Mouse (Mus musculus) liver, embryonic 16.5 days (tissue): ENCODE measurements at regions not wholly inside any gene's neighbourhood (a gene's known extent, or its start where the extent isn't known, plus 50 kb on each side); places are given as distances from the start of the nearest gene placed in this dataset.

Experiments
- ATAC-seq: fragments of 200-750 bp; cut with Nextera tagmentation; 2 replicates; pipeline ENCODE4 v1.8.0; 2017; ENCODE audit warnings: low read depth, mild to moderate bottlenecking, moderate number of reproducible peaks, moderate library complexity
- H3K27ac ChIP-seq: fragments of 300-500 bp; sonication (generic); 2 replicates; pipeline ENCODE4 v1.5.1; 2014; ENCODE audit warnings: mild to moderate bottlenecking, low read length
- H3K27me3 ChIP-seq: fragments of 300-500 bp; sonication (generic); 2 replicates; pipeline ENCODE4 v1.6.1; 2014; ENCODE audit warnings: low read depth, low read length, mixed read lengths; ENCODE audit not compliant: control insufficient read depth, insufficient read depth
- H3K36me3 ChIP-seq: fragments of 300-500 bp; sonication (generic); 2 replicates; pipeline ENCODE4 v1.6.1; 2014; ENCODE audit warnings: mild to moderate bottlenecking; ENCODE audit not compliant: control insufficient read depth, insufficient read depth
- H3K4me1 ChIP-seq: fragments of 300-500 bp; sonication (generic); 2 replicates; pipeline ENCODE4 v1.6.1; 2014; ENCODE audit warnings: low read depth, low read length, mixed read lengths; ENCODE audit not compliant: control insufficient read depth
- H3K4me2 ChIP-seq: fragments of 300-500 bp; sonication (generic); 2 replicates; pipeline ENCODE4 v1.6.1; 2014; ENCODE audit warnings: low read depth, low read length, mixed read lengths
- H3K4me3 ChIP-seq: fragments of 300-500 bp; sonication (generic); 2 replicates; pipeline ENCODE4 v1.5.1; 2014; ENCODE audit warnings: low read depth, mild to moderate bottlenecking, low read length
- H3K9ac ChIP-seq: fragments of 300-500 bp; sonication (generic); 2 replicates; pipeline ENCODE4 v1.6.1; 2014; ENCODE audit warnings: low read depth, low read length
- H3K9me3 ChIP-seq: fragments of 300-500 bp; sonication (generic); replicated peaks from 2 replicates; pipeline ENCODE4 v1.6.1; 2016; ENCODE audit warnings: low read length; ENCODE audit not compliant: control insufficient read depth
- WGBS: fragments of 180-500 bp; shearing (Covaris S2); extraction: QIAGEN DNeasy Blood & Tissue Kit; methylation state at CpG from one replicate; pipeline ENCODE4 v1.1.7; 2014; ENCODE audit not compliant: insufficient replicate concordance; 5-methylcytosine and 5-hydroxymethylcytosine counted together

DNA sequence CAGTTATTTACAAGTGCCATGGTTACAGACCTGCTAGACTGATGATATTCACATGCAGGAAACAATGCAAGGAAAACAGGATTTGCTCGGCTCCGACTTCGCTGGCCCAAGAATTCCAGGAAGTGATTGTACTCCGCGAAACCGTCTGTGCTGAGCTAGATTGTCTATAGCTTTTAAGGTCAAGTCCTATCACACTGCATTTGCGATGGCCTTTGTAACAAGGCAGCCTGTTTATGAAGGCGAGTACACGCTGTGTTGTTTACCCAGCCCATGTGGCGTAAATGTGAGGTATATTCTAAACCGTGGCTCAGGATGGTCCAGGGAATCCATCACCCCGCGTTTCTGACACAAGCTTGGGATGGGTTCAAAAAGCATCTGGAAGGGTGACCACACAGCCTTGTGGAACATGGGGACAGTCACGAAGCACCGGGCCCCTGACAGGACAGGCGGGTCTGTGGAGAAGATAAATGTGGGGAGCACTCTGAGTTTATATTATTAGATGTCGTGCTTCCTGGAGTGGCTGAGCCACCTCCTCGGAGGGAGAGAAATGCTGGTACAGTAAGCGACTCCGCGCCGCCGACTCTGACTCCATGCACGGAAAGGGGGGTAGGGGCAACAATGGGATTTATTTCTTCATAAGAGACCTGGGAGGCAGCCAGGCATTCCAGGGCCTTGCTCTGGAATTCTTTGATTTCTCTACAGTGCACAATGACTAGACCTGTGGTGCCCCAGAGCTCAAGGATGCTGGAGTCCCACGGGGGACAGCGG is 114.9 kb upstream of the Phactr1 start:
- Histone ChIP-seq H3K9ac (no peak overlapping the region), H3K27ac (no peak overlapping the region), H3K9me3 (no peaks in the 10 kb centered on the region), H3K27me3 (no peaks in the 10 kb centered on the region), H3K36me3 (no peaks in the 10 kb centered on the region), H3K4me2 (no peak overlapping the region), H3K4me1 (no peaks in the 10 kb centered on the region), H3K4me3 (no peak overlapping the region)
- peak; percentile 51 for ATAC-seq
- WGBS: 24% methylated on average over 26 of the region's 26 CpGs

DNA sequence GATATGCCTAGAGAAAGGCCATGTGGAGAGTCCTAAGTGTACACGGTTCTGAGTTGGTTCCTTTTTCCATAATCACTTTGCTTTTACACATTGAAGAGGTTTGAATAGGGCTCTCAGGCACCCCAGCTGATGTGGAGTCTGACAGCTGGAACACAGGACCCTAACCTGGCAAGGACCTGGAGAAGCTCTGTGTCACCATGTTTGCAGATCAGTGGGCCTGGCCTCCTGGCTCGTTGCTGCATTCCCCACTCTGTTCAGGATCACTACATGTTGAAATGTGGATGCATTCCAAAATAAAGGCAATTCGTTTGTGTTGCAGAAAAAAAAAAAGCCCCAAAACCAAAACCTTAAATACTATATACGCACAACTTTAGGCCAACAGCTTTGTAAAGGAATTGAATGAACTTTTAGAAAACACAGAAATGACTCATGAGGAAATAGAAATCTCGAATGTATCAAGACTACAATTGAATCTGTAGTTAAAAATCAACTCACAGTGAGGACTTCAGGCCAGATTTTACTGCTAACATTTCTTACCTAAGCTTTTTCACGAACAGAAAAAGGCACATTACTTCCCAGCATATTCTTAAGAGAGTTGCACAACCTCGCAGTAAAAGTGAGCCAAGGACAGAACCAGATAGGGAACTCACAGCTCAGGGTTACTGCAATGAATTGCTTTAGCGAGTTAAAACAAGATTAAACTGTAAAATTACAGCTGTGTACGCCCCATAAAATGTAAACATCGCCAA is 109.6 kb upstream of the Phactr1 start:
- no peak for ATAC-seq

DNA sequence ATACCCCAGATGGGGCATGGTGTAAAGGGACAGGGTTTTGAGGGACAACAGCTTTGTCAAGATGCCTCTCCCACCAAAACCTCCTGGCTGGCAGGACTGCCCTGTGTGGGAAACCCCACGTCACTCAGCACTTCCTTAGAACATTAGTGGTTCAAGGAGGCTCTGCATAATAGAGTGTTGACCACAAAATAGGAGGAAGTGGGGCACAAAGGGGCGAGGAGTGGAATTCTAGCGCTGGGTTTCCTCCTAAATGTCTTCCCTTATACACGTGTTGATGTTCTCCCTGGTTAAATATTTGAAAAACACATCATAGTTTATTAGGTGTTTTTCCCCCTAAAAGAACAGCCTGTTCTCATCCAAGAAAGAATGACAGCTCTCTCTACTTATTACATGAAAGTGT is 106.2 kb upstream of the Phactr1 start:
- no peak overlapping the region for H3K4me2 ChIP-seq
- H3K9me3 ChIP-seq: no peaks in the 10 kb centered on the region
- H3K27ac ChIP-seq: no peak overlapping the region
- WGBS: 12% methylated on average over 4 of the region's 4 CpGs
- H3K27me3 ChIP-seq: no peaks in the 10 kb centered on the region
- H3K4me1 ChIP-seq: no peaks in the 10 kb centered on the region
- ATAC-seq: no peak
- H3K36me3 ChIP-seq: no peaks in the 10 kb centered on the region
- H3K4me3 ChIP-seq: no peak overlapping the region
- no peak overlapping the region for H3K9ac ChIP-seq

More for the DNA sequence above, 109.6 kb upstream of the Phactr1 start:
- H3K9me3 ChIP-seq: no peaks in the 10 kb centered on the region
- H3K9ac ChIP-seq: no peak overlapping the region
- 54% methylated on average over 10 of the region's 10 CpGs for WGBS
- H3K36me3 ChIP-seq: no peaks in the 10 kb centered on the region
- no peak overlapping the region for H3K4me2 ChIP-seq
- no peak overlapping the region for H3K27ac ChIP-seq
- no peaks in the 10 kb centered on the region for H3K27me3 ChIP-seq
- no peak overlapping the region for H3K4me3 ChIP-seq
- no peaks in the 10 kb centered on the region for H3K4me1 ChIP-seq

- Histone ChIP-seq H3K27me3 (no peaks in the 10 kb centered on the region), H3K4me2 (no peak overlapping the region), H3K27ac (no peak overlapping the region), H3K4me3 (no peak overlapping the region), H3K9me3 (no peaks in the 10 kb centered on the region), H3K4me1 (no peaks in the 10 kb centered on the region), H3K36me3 (no peaks in the 10 kb centered on the region), H3K9ac (no peak overlapping the region)
- 22% methylated on average over 16 of the region's 16 CpGs for WGBS
- ATAC-seq: no peak
Measured at GRCm38 (mm10) chr13:42575725-42576426, 104.5 kb upstream of the Phactr1 start.

DNA sequence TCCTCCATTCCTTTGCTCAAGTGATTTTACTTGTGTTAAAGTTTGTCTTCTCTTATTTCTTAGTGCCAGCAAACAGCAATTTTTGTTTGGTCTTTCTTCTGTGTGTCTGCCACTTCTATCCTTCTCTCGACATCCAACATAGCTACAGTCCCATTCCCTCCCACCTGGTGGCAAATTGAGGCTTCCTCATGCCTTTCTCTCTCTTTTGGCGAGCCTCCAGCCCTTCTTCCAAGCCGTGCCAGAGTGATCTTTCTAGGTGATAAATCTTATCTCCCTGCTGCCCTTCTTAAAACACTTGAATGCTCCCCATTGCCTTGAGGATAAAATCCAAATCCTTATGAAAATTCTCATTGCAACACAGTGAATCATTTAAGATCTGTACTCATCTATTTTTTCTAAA is 101.0 kb upstream of the Phactr1 start:
- H3K36me3 ChIP-seq: no peaks in the 10 kb centered on the region
- no peak overlapping the region for H3K4me3 ChIP-seq
- H3K4me1 ChIP-seq: no peaks in the 10 kb centered on the region
- no peaks in the 10 kb centered on the region for H3K9me3 ChIP-seq
- no peak overlapping the region for H3K27ac ChIP-seq
- no peaks in the 10 kb centered on the region for H3K27me3 ChIP-seq
- no peak overlapping the region for H3K4me2 ChIP-seq
- no peak for ATAC-seq
- no peak overlapping the region for H3K9ac ChIP-seq
- WGBS: 33% methylated on average over 3 of the region's 3 CpGs

DNA sequence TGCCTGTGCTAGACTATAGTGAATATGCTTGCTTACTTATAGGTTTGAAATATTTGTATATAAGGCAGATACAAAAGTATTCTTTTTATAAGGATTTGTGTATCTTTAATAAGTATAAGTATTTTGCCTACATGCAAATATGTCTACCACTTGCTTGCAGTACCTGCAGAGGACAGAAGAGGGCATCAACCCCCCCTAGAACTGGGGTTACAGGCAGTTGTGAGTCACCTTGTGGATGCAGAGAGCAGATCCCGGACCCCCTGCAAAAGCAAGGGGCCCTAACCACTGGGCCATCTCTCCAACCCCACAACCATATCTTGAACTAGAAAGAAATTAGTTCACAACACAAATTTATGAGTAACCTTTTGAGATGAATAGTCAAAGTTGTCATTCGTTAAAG is 91.3 kb upstream of the Phactr1 start:
- Histone ChIP-seq H3K4me3 (no peak overlapping the region), H3K4me2 (no peak overlapping the region), H3K9me3 (no peaks in the 10 kb centered on the region), H3K36me3 (no peaks in the 10 kb centered on the region), H3K9ac (no peak overlapping the region), H3K27ac (no peak overlapping the region), H3K27me3 (no peaks in the 10 kb centered on the region), H3K4me1 (no peaks in the 10 kb centered on the region)
- ATAC-seq: no peak
- 53% methylated on average over 2 of the region's 2 CpGs for whole genome bisulfite sequencing

DNA sequence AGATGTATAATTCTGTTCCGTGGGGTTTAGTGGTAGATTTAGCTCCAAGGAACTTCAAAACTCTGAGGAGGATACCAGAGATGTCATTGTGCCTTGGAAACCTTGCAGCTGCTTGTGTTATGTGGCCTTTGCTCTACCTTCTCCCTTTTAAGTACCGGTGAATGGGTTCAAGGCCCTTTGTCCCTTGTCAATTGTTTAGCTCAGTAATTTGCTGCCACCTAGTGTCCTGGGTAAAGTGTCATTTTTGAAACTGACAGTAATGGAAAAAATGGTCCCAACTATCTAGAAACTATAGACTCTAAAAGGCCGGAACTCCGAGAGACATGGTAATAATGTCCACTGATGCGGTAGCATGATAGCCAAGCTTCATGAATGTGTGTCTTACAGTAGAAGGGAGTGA is 90.8 kb upstream of the Phactr1 start:
- 62% methylated on average over 5 of the region's 5 CpGs for WGBS
- H3K9ac ChIP-seq: no peak overlapping the region
- no peaks in the 10 kb centered on the region for H3K9me3 ChIP-seq
- no peak for ATAC-seq
- no peaks in the 10 kb centered on the region for H3K27me3 ChIP-seq
- H3K4me3 ChIP-seq: no peak overlapping the region
- no peaks in the 10 kb centered on the region for H3K4me1 ChIP-seq
- H3K4me2 ChIP-seq: no peak overlapping the region
- H3K36me3 ChIP-seq: no peaks in the 10 kb centered on the region
- no peak overlapping the region for H3K27ac ChIP-seq

GRCm38 (mm10) chr13:42590415-42590814 is 90.0 kb upstream of the Phactr1 start:
- Histone ChIP-seq H3K9me3 (no peaks in the 10 kb centered on the region), H3K36me3 (no peaks in the 10 kb centered on the region), H3K4me2 (no peak overlapping the region), H3K9ac (no peak overlapping the region), H3K4me3 (no peak overlapping the region), H3K27ac (no peak overlapping the region), H3K4me1 (no peaks in the 10 kb centered on the region), H3K27me3 (no peaks in the 10 kb centered on the region)
- no peak for ATAC-seq
- WGBS: 40% methylated on average over 6 of the region's 6 CpGs

DNA sequence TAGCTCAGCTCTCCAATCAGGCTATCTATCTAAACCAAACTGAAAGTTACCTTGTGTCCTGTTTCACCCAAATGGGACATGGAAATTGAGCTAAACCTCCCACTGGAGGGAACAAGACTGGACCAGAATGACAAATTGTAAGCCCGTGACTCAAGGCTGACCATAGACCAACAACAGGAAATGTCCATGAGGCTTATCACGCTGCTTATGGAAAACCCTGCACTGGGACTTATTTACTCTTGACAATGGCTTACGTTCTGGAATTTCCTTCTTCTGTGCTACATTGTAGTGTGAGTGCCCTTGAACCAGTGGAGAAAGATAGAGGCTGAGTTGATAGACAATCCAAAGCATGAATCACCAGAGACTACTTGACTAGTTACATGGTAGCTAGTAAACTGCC is 87.5 kb upstream of the Phactr1 start:
- ATAC-seq: 0 out of 2 replicates have a peak, but pooled peaks have one; percentile 11
- WGBS: 36% methylated on average over 3 of the region's 3 CpGs
- H3K9ac ChIP-seq: no peak overlapping the region

More for the DNA sequence above, 87.5 kb upstream of the Phactr1 start:
- Histone ChIP-seq H3K27ac (no peak overlapping the region), H3K4me1 (no peaks in the 10 kb centered on the region), H3K9me3 (no peaks in the 10 kb centered on the region), H3K36me3 (no peaks in the 10 kb centered on the region), H3K4me3 (no peak overlapping the region), H3K27me3 (no peaks in the 10 kb centered on the region), H3K4me2 (no peak overlapping the region)
